Mouse (Mus musculus) G1E-ER4 (cell line): ENCODE data around the gene Themis. TPM values are rescaled to one million over a fixed set of nuclear protein-coding genes. Genes with fewer than 3 reads are reported as not detected.

Source experiments
- GATA1 ChIP-seq: IDR thresholded peaks from one replicate; pipeline ENCODE4 v1.8.0; 2012; ENCODE audit warnings: low read length, inconsistent platforms
- polyA plus RNA-seq: library from polyadenylated mRNA; stranded (reverse); fragments of >175 nt; gene quantifications from 2 replicates; pipeline ENCODE4 v1.2.3, GENCODE M21; 2012

Themis gene
- polyA plus RNA-seq, 1 experiment, result not detected

DNA sequence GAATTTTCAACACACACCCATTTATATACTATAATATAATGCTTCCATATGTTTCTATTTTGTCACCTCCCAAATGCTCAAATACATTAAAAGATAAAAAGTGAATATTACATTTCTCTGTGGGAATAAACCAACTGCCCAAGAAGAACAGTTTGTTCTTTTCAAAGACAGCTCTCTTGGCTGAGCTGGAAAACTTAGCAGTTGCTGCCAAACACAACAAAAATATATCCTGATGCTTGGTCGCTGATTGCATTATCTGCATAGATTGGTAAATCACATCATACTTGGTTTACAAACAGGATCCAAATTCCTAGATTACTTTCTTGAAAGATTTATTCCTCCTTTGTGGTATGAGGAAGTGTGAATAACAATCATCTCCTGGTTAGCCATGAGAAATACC lies 69.8 kb downstream of the Themis start:
- no peak for TF ChIP-seq GATA1

GRCm38 (mm10) chr10:28746426-28746825 lies 78.3 kb downstream of the Themis start:
- TF ChIP-seq GATA1, result no peak

DNA sequence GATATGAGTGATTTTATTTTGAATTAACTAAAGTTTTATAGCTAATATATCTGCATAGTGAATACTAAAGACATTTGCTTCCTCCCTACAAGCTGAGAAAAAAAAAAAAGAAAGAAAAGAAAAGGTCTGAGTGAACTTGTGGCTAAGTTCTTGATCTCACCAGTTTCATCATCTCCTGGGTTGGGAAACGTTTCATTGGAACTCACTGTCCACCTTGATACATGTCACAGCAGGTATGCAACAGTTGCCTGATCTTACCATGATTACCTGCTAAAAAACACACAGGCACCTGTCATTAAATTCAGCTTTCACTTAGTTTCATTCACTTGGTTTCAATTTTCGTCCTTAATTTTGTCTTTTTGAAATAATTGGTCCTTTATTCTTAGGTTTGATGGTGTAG lies 85.2 kb downstream of the Themis start:
- TF ChIP-seq GATA1, result no peak

- TF ChIP-seq GATA1, result no peak
Measured at GRCm38 (mm10) chr10:28754927-28755326, 86.8 kb downstream of the Themis start.

GRCm38 (mm10) chr10:28776777-28777402 lies 108.7 kb downstream of the Themis start:
- TF ChIP-seq GATA1, result no peak

DNA sequence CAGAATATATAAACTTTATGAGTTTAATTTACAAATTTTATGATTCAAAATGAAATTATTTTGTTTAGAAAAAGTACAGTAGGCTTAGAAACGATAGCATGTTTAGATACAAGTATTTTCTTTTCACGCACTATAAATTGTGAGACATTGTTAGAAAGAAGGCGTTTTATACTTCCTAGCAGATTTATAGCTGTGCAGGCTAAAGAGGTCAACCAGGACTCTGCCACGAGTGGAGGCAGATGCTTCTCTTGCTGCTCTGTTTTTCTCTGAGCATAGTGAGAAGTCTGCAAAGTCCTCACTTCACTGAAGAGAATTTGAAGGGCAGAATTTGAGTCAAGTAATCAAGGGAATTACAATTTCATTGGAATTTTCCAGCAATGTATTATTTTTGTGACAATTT lies 131.3 kb downstream of the Themis start:
- no peak for TF ChIP-seq GATA1

GRCm38 (mm10) chr10:28805160-28805559 lies 137.0 kb downstream of the Themis start:
- no peak for TF ChIP-seq GATA1

- TF ChIP-seq GATA1, result no peak
Measured at GRCm38 (mm10) chr10:28811928-28812570, 143.9 kb downstream of the Themis start.

GRCm38 (mm10) chr10:28812571-28812936 lies 144.4 kb downstream of the Themis start:
- TF ChIP-seq GATA1, result no peak

GRCm38 (mm10) chr10:28816160-28816559 lies 148.0 kb downstream of the Themis start:
- no peak for TF ChIP-seq GATA1

GRCm38 (mm10) chr10:28822320-28822719 lies 154.2 kb downstream of the Themis start:
- TF ChIP-seq GATA1, result no peak

GRCm38 (mm10) chr10:28842605-28843004 lies 174.4 kb downstream of the Themis start:
- TF ChIP-seq GATA1, result no peak

- TF ChIP-seq GATA1, result no peak
Measured at GRCm38 (mm10) chr10:28843755-28844717, 175.9 kb downstream of the Themis start.

- no peak for TF ChIP-seq GATA1
Measured at GRCm38 (mm10) chr10:28856154-28856553, 188.0 kb downstream of the Themis start.

- no peak for TF ChIP-seq GATA1
Measured at GRCm38 (mm10) chr10:28870580-28871354, 202.6 kb downstream of the Themis start.
